Mouse (Mus musculus): ENCODE measurements around the gene Obp2b. TPM values are rescaled to one million over a fixed set of nuclear protein-coding genes. Genes with fewer than 3 reads are reported as not detected.

Gene Obp2b
- polyA plus RNA-seq, 2 experiments: not detected

- no peak for ATAC-seq (ENCODE audit: insufficient read depth)
- Histone ChIP-seq H3K27ac (no peak overlapping the region), H3K4me3 (ENCODE audit: insufficient read depth in 1 of 2, low read depth in 2 of 2, low read length in 2 of 2) (no peak overlapping the region), H3K36me3 (replicated peaks; ENCODE audit: control insufficient read depth, insufficient read depth, low read depth) (no peaks in the 10 kb centered on the region), H3K4me1 (replicated peaks; ENCODE audit: control insufficient read depth in 2 of 2, insufficient read depth in 2 of 2, low read length in 1 of 2) (no peaks in the 10 kb centered on the region), H3K9me3 (ENCODE audit: control insufficient read depth, low read length) (no peaks in the 10 kb centered on the region), H3K9ac (replicated peaks) (no peak overlapping the region), H3K4me2 (ENCODE audit: low read depth) (no peak overlapping the region), H3K27me3 (ENCODE audit: control insufficient read depth, insufficient read depth, low read length) (no peaks in the 10 kb centered on the region)
- TF ChIP-seq EP300 (IDR thresholded peaks at IDR 0.05; ENCODE audit: low read depth): no peak
- no peak for TF ChIP-seq CTCF (IDR thresholded peaks at IDR 0.05; ENCODE audit: low read depth)
- DNase-seq (ENCODE audit: low read depth in 3 of 3, low spot score in 3 of 3): no peak
Measured at GRCm38 (mm10) chr2:25717222-25717621, 19.6 kb upstream of the Obp2b start.

- Histone ChIP-seq H3K9ac (replicated peaks) (no peak overlapping the region), H3K4me3 (ENCODE audit: insufficient read depth in 1 of 2, low read depth in 2 of 2, low read length in 2 of 2) (no peak overlapping the region), H3K27me3 (ENCODE audit: control insufficient read depth, insufficient read depth, low read length) (no peaks in the 10 kb centered on the region), H3K36me3 (replicated peaks; ENCODE audit: control insufficient read depth, insufficient read depth, low read depth) (no peaks in the 10 kb centered on the region), H3K4me1 (replicated peaks; ENCODE audit: control insufficient read depth in 2 of 2, insufficient read depth in 2 of 2, low read length in 1 of 2) (no peaks in the 10 kb centered on the region), H3K27ac (no peak overlapping the region), H3K4me2 (ENCODE audit: low read depth) (no peak overlapping the region), H3K9me3 (ENCODE audit: control insufficient read depth, low read length) (no peaks in the 10 kb centered on the region)
- DNase-seq (ENCODE audit: low read depth in 3 of 3, low spot score in 3 of 3): no peak
- TF ChIP-seq CTCF (IDR thresholded peaks at IDR 0.05; ENCODE audit: low read depth) (no peak), EP300 (IDR thresholded peaks at IDR 0.05; ENCODE audit: low read depth) (no peak)
- 29% methylated on average over 2 of the region's 2 CpGs for WGBS (ENCODE audit: insufficient replicate concordance)
- ATAC-seq (ENCODE audit: insufficient read depth): no peak
Measured at GRCm38 (mm10) chr2:25733199-25733930, 3.4 kb upstream of the Obp2b start.

DNA sequence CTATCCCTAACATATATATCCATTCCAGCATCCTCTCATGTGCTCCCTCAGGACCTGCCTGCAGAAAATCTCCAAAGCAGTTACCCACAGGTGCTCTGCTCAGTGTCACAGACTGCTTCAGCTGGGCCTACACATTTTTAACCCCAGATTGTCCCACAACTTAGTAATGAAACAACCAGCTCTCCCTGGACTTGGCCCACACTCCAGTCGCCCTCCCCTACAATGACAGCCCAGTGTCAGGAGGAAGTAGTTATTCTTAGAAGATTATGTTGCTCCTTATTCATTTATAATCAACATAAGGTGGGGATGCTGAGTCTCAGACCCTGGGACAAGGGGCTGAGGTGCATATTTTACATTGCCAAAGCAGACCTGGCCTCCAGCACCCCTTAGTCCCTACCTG is 4.9 kb downstream of the Obp2b start:
- H3K9me3 ChIP-seq (ENCODE audit: control insufficient read depth, low read length): no peaks in the 10 kb centered on the region; the same call in 1 of the 2 replicates
- H3K4me1 ChIP-seq (replicated peaks; ENCODE audit: control insufficient read depth in 2 of 2, insufficient read depth in 2 of 2, low read length in 1 of 2): no peaks in the 10 kb centered on the region
- no peak for TF ChIP-seq CTCF (IDR thresholded peaks at IDR 0.05; ENCODE audit: low read depth)
- TF ChIP-seq EP300 (IDR thresholded peaks at IDR 0.05; ENCODE audit: low read depth): no peak
- H3K9ac ChIP-seq (replicated peaks): no peak overlapping the region
- no peak overlapping the region for H3K4me3 ChIP-seq (ENCODE audit: insufficient read depth in 1 of 2, low read depth in 2 of 2, low read length in 2 of 2)
- no peaks in the 10 kb centered on the region for H3K27me3 ChIP-seq (ENCODE audit: control insufficient read depth, insufficient read depth, low read length)
- DNase-seq (ENCODE audit: low read depth in 3 of 3, low spot score in 3 of 3): no peak
- H3K4me2 ChIP-seq (ENCODE audit: low read depth): no peak overlapping the region
- 57% methylated on average over 1 of the region's 1 CpGs for WGBS (ENCODE audit: insufficient replicate concordance)
- ATAC-seq (ENCODE audit: insufficient read depth): no peak
- no peaks in the 10 kb centered on the region for H3K36me3 ChIP-seq (replicated peaks; ENCODE audit: control insufficient read depth, insufficient read depth, low read depth)
- H3K27ac ChIP-seq: no peak overlapping the region

DNA sequence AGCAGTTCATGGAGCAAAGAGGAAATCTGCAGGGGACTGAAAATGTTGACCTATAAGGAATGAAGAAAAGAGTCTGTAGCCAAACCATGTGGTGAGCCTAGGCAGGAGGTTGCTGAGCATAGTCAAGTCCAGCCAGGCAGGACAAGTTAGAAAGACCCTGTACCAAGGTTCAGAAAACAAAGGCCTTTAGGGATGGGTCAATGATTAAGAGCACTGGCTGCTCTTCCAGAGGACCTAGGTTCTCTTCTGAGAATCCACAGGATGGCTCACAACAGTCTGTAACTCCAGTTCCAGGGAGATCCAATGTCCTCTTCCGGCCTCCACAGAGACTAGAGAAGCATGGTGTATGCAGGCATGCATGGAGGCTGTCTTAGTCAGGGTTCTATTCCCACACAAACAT is 17.4 kb downstream of the Obp2b start:
- Histone ChIP-seq H3K4me2 (ENCODE audit: low read depth) (no peak overlapping the region), H3K36me3 (replicated peaks; ENCODE audit: control insufficient read depth, insufficient read depth, low read depth) (no peaks in the 10 kb centered on the region), H3K27me3 (ENCODE audit: control insufficient read depth, insufficient read depth, low read length) (no peaks in the 10 kb centered on the region), H3K4me1 (replicated peaks; ENCODE audit: control insufficient read depth in 2 of 2, insufficient read depth in 2 of 2, low read length in 1 of 2) (no peaks in the 10 kb centered on the region), H3K27ac (no peak overlapping the region), H3K9ac (replicated peaks) (no peak overlapping the region), H3K9me3 (ENCODE audit: control insufficient read depth, low read length) (no peaks in the 10 kb centered on the region), H3K4me3 (ENCODE audit: insufficient read depth in 1 of 2, low read depth in 2 of 2, low read length in 2 of 2) (no peak overlapping the region)
- no peak for ATAC-seq (ENCODE audit: insufficient read depth)
- TF ChIP-seq CTCF (IDR thresholded peaks at IDR 0.05; ENCODE audit: low read depth) (no peak), EP300 (IDR thresholded peaks at IDR 0.05; ENCODE audit: low read depth) (no peak)
- DNase-seq (ENCODE audit: low read depth in 3 of 3, low spot score in 3 of 3): no peak
- 63% methylated on average over 1 of the region's 1 CpGs for WGBS (ENCODE audit: insufficient replicate concordance)

GRCm38 (mm10) chr2:25758064-25758625 is 21.3 kb downstream of the Obp2b start:
- DNase-seq (ENCODE audit: low read depth in 3 of 3, low spot score in 3 of 3) (no peak), ATAC-seq (ENCODE audit: insufficient read depth) (no peak)
- Histone ChIP-seq H3K4me2 (ENCODE audit: low read depth) (no peak overlapping the region), H3K27me3 (ENCODE audit: control insufficient read depth, insufficient read depth, low read length) (no peaks in the 10 kb centered on the region), H3K9ac (replicated peaks) (no peak overlapping the region), H3K27ac (no peak overlapping the region), H3K4me3 (ENCODE audit: insufficient read depth in 1 of 2, low read depth in 2 of 2, low read length in 2 of 2) (no peak overlapping the region), H3K36me3 (replicated peaks; ENCODE audit: control insufficient read depth, insufficient read depth, low read depth) (no peaks in the 10 kb centered on the region), H3K4me1 (replicated peaks; ENCODE audit: control insufficient read depth in 2 of 2, insufficient read depth in 2 of 2, low read length in 1 of 2) (no peaks in the 10 kb centered on the region), H3K9me3 (ENCODE audit: control insufficient read depth, low read length) (no peaks in the 10 kb centered on the region)
- 43% methylated on average over 4 of the region's 4 CpGs for WGBS (ENCODE audit: insufficient replicate concordance)
- TF ChIP-seq EP300 (IDR thresholded peaks at IDR 0.05; ENCODE audit: low read depth) (no peak), CTCF (IDR thresholded peaks at IDR 0.05; ENCODE audit: low read depth) (no peak)
